Mouse (Mus musculus) stomach, postnatal 0 days (tissue): ENCODE results near the gene Aldh5a1. TPM values are rescaled to one million over a fixed set of nuclear protein-coding genes. Genes with fewer than 3 reads are reported as not detected.
A peak's percentile ranks its signal among the peaks of the same experiment; 100 is the strongest.

Experiments used
- ATAC-seq: fragments of 200-750 bp; cut with Nextera tagmentation; 2 replicates; pipeline ENCODE4 v1.8.0; 2017; ENCODE audit not compliant: low FRiP score, low TSS enrichment
- DNase-seq: peaks from one replicate; pipeline ENCODE4 v3.0.0-alpha.2; 2016; ENCODE audit warnings: low spot score
- H3K27ac ChIP-seq: fragments of 300-500 bp; sonication (generic); replicated peaks from 2 replicates; pipeline ENCODE4 v1.5.1; 2014; ENCODE audit warnings: mild to moderate bottlenecking, control low read depth
- H3K27me3 ChIP-seq: fragments of 300-500 bp; sonication (generic); 2 replicates; pipeline ENCODE4 v1.6.1; 2014; ENCODE audit warnings: low read length; ENCODE audit not compliant: control insufficient read depth, insufficient read depth
- H3K36me3 ChIP-seq: fragments of 300-500 bp; sonication (generic); 2 replicates; pipeline ENCODE4 v1.6.1; 2014; ENCODE audit warnings: low read length, mixed read lengths; ENCODE audit not compliant: control insufficient read depth, insufficient read depth
- H3K4me1 ChIP-seq: fragments of 300-500 bp; sonication (generic); replicated peaks from 2 replicates; pipeline ENCODE4 v1.6.1; 2014; ENCODE audit warnings: antibody characterized with exemption; ENCODE audit not compliant: control insufficient read depth, insufficient read depth
- H3K4me2 ChIP-seq: fragments of 300-500 bp; sonication (generic); replicated peaks from 2 replicates; pipeline ENCODE4 v1.6.1; 2014; ENCODE audit warnings: low read depth, mild to moderate bottlenecking, control low read depth, moderate library complexity
- H3K4me3 ChIP-seq: fragments of 300-500 bp; sonication (generic); 2 replicates; pipeline ENCODE4 v1.5.1; 2014; ENCODE audit warnings: low read depth, low read length, control low read depth
- H3K9ac ChIP-seq: fragments of 300-500 bp; sonication (generic); 2 replicates; pipeline ENCODE4 v1.6.1; 2014; ENCODE audit warnings: mild to moderate bottlenecking, low read length, control low read depth, mixed read lengths
- H3K9me3 ChIP-seq: fragments of 300-500 bp; sonication (generic); 2 replicates; pipeline ENCODE4 v1.6.1; 2016; ENCODE audit warnings: low read length; ENCODE audit not compliant: control insufficient read depth
- CTCF ChIP-seq: IDR thresholded peaks from 2 replicates; pipeline ENCODE4 v1.5.1; 2016; ENCODE audit warnings: antibody characterized with exemption, low read depth, mild to moderate bottlenecking, moderate library complexity
- EP300 ChIP-seq: optimal IDR thresholded peaks from 2 replicates; pipeline ENCODE3; 2016; ENCODE audit warnings: antibody characterized with exemption
- WGBS: fragments of 180-500 bp; shearing (Covaris S2); extraction: QIAGEN DNeasy Blood & Tissue Kit; methylation state at CpG from one replicate; pipeline ENCODE4 v1.1.7; 2014; 5-methylcytosine and 5-hydroxymethylcytosine counted together
- polyA plus RNA-seq: library from polyadenylated mRNA; unstranded; fragments of >200 nt; fragmentation: Nextera tagmentation; extraction: Ambion mirVana; gene quantifications from 2 replicates; pipeline ENCODE4 v1.2.1, GENCODE M21; 2015

Gene Aldh5a1
- polyA plus RNA-seq, 1 experiment from 2014 or later, result 6.1 TPM

- Histone ChIP-seq H3K36me3 (no peaks in the 10 kb centered on the region), H3K9me3 (no peaks in the 10 kb centered on the region), H3K4me2 (no peak overlapping the region), H3K4me1 (no peaks in the 10 kb centered on the region), H3K27ac (no peak overlapping the region), H3K27me3 (no peaks in the 10 kb centered on the region), H3K4me3 (no peak overlapping the region), H3K9ac (no peak overlapping the region)
- TF ChIP-seq CTCF (no peak), EP300 (no peak)
- no peak for ATAC-seq
- DNase-seq, result no peak
Measured at GRCm38 (mm10) chr13:24930591-24930990, 6.9 kb downstream of the Aldh5a1 start.

GRCm38 (mm10) chr13:24923991-24924390 lies 13.5 kb downstream of the Aldh5a1 start:
- H3K4me1 ChIP-seq, result no peaks in the 10 kb centered on the region
- H3K9ac ChIP-seq, result no peak overlapping the region
- 77% methylated on average over 5 of the region's 5 CpGs for WGBS
- H3K4me2 ChIP-seq, result no peak overlapping the region
- no peak for TF ChIP-seq CTCF
- no peak for TF ChIP-seq EP300
- DNase-seq, result no peak
- no peaks in the 10 kb centered on the region for H3K27me3 ChIP-seq
- H3K36me3 ChIP-seq, result no peaks in the 10 kb centered on the region; the same call in 1 of the 2 replicates
- ATAC-seq, result no peak; the same call in 1 of the 2 replicates
- H3K27ac ChIP-seq, result no peak overlapping the region
- no peaks in the 10 kb centered on the region for H3K9me3 ChIP-seq
- H3K4me3 ChIP-seq, result no peak overlapping the region

GRCm38 (mm10) chr13:24921281-24921680 lies 16.2 kb downstream of the Aldh5a1 start:
- Histone ChIP-seq H3K4me2 (no peak overlapping the region), H3K36me3 (no peaks in the 10 kb centered on the region; the same call in 1 of the 2 replicates), H3K4me1 (no peaks in the 10 kb centered on the region), H3K27me3 (no peaks in the 10 kb centered on the region), H3K4me3 (no peak overlapping the region), H3K27ac (no peak overlapping the region), H3K9me3 (no peaks in the 10 kb centered on the region), H3K9ac (no peak overlapping the region)
- TF ChIP-seq CTCF (no peak), EP300 (no peak)
- 76% methylated on average over 6 of the region's 6 CpGs for WGBS
- ATAC-seq (no peak), DNase-seq (no peak)

DNA sequence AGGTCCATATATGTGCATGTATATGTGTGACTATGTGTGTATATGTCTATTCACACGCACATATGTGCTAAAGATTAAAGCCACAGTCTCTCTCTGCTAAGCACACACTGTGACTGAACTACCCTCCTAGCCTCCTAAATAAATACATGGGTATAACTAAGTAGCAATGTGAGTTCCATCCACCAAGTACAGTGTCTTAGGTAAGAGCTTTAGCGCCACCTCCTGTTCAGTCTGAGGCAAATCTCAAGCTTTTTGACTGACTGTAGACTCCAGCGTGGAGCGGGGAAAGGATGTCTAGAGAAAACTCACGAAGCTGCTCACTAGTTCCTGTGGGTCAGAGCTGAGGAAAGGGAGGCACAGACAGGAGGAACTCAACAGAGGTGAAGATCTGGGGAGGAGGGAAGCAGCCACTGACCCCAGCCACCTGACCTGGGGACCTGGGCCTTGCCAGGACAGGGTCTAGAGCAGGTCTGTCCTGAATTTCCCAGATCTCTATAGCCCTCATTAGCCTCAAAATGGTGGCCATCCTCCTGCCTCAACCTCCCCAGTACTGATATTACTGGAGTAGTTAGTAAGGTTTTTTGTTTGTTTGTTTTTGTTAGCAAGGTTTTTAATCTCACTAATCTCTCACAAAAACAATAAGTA lies 17.0 kb downstream of the Aldh5a1 start:
- H3K4me3 ChIP-seq, result no peak overlapping the region
- DNase-seq, result peak; percentile 51
- H3K9ac ChIP-seq, result no peak overlapping the region
- TF ChIP-seq EP300, result no peak
- peak; percentile 88 for TF ChIP-seq CTCF
- no peaks in the 10 kb centered on the region for H3K4me1 ChIP-seq
- WGBS, result 33% methylated on average over 5 of the region's 5 CpGs
- H3K36me3 ChIP-seq, result no peaks in the 10 kb centered on the region; the same call in 1 of the 2 replicates
- no peaks in the 10 kb centered on the region for H3K9me3 ChIP-seq
- H3K4me2 ChIP-seq, result no peak overlapping the region
- ATAC-seq, result peak; percentile 81
- H3K27ac ChIP-seq, result no peak overlapping the region
- no peaks in the 10 kb centered on the region for H3K27me3 ChIP-seq

DNA sequence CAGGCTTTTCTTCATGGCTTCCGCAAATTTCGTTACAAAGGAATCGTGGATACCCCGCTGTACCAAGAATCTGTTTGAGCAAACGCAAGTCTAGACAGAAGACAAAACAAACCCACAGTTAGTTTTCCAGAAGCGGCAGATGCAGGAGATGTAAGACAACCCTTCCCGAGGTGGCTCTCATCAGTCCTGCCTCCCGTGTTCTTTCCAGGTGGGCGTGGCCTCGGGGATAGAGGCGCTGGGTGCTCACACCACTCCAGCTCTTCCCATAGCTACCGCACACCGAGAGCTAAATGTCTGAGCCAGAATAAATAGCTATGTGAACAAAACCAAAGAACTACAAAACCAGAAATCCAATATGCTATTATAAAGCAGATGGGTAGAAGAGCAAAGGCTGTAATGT lies 21.6 kb downstream of the Aldh5a1 start:
- H3K27me3 ChIP-seq, result no peaks in the 10 kb centered on the region
- TF ChIP-seq EP300 (no peak), CTCF (no peak)
- DNase-seq (no peak), ATAC-seq (no peak)
- H3K9me3 ChIP-seq, result no peaks in the 10 kb centered on the region
- H3K4me1 ChIP-seq, result no peaks in the 10 kb centered on the region
- 68% methylated on average over 13 of the region's 13 CpGs for WGBS
- H3K4me3 ChIP-seq, result no peak overlapping the region
- H3K36me3 ChIP-seq, result no peaks in the 10 kb centered on the region
- no peak overlapping the region for H3K27ac ChIP-seq
- no peak overlapping the region for H3K9ac ChIP-seq
- no peak overlapping the region for H3K4me2 ChIP-seq

GRCm38 (mm10) chr13:24914915-24915314 lies 22.5 kb downstream of the Aldh5a1 start:
- TF ChIP-seq EP300 (no peak), CTCF (no peak)
- DNase-seq, result peak; percentile 38
- no peak overlapping the region for H3K27ac ChIP-seq
- ATAC-seq, result peak; percentile 89
- H3K4me3 ChIP-seq, result no peak overlapping the region
- H3K9ac ChIP-seq, result no peak overlapping the region
- WGBS, result 79% methylated on average over 4 of the region's 4 CpGs
- H3K27me3 ChIP-seq, result no peaks in the 10 kb centered on the region
- no peaks in the 10 kb centered on the region for H3K9me3 ChIP-seq
- no peak overlapping the region for H3K4me2 ChIP-seq
- H3K36me3 ChIP-seq, result no peaks in the 10 kb centered on the region
- no peaks in the 10 kb centered on the region for H3K4me1 ChIP-seq
